19 mouse cellular contexts compared by ENCODE assay signal in the genomic region with DNA sequence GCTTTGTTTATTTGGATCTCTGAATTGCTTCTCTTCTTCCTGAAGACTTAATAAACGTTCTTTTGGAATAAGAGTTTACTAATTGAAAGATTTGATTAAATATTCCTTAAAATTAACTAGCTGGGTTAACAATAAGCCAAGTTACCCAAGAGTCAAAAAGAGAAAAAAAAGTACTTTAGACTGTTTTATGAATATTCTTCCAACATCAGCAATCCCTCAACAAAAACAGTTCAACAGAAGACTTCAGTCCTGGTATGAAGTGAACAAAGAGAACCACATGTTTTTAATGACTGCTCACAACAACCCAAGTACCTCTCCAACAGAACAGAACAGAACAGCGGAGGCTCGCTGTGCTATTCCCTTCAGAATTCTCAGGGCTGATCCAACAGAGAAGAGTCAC. TPM values are rescaled to one million over a fixed set of nuclear protein-coding genes. Genes with fewer than 3 reads are reported as not detected.
DNase-seq lines count a peak whose midpoint lies in the region; ATAC-seq and TF ChIP-seq lines count a peak whose summit lies in the region.
"Had no signal": no experiment of that assay in that cellular context is flagged by ENCODE, and none has a peak within 500 bp of the region (broad histone marks: within the 10 kb centered on the region; RNA-seq: fewer than 3 reads in every experiment).

No protein-coding gene starts in this region.

- H3K4me1 ChIP-seq in hindbrain, embryonic 15.5 days (replicated peaks): peaks cover 8% of the 10 kb centered on the region; the same call in 1 of the 2 replicates
- H3K4me1 ChIP-seq in hindbrain, embryonic 14.5 days (replicated peaks; ENCODE audit: control insufficient read depth, insufficient read depth, low read length): no peaks in the 10 kb centered on the region
- peaks cover 5% of the 10 kb centered on the region for H3K4me1 ChIP-seq in midbrain, embryonic 16.5 days (ENCODE audit: control insufficient read depth, insufficient read depth, low read length)
- no peaks in the 10 kb centered on the region for H3K4me1 ChIP-seq in midbrain, embryonic 13.5 days (replicated peaks)
- no peaks in the 10 kb centered on the region for H3K4me1 ChIP-seq in kidney, postnatal 0 days (replicated peaks; ENCODE audit: insufficient read depth, low read length)
- H3K4me1 ChIP-seq in forebrain, postnatal 0 days (ENCODE audit: insufficient read depth): no peaks in the 10 kb centered on the region
- H3K4me1 ChIP-seq: midbrain, embryonic 10.5 days had no signal

- DNase-seq in hindbrain, embryonic 14.5 days (ENCODE audit: low spot score): no peak
- peak; percentile 13 for DNase-seq in kidney, postnatal 0 days (ENCODE audit: low spot score)
- DNase-seq in heart, postnatal 36 days: no peak
- DNase-seq in forebrain, postnatal 0 days: no peak
- DNase-seq in B cell, adult 2 months: no peak
- DNase-seq: right cerebral cortex, postnatal 25 days had no signal

- intact Hi-C loops in heart, postnatal 36 days (cut with DNase I): loop anchor here (2.0 to 10.0 kb wide), 2 partner anchors 28 to 948 kb away; no protein-coding TSS in a partner anchor

- no peaks in the 10 kb centered on the region for H3K27me3 ChIP-seq in hindbrain, embryonic 15.5 days
- no peaks in the 10 kb centered on the region for H3K27me3 ChIP-seq in hindbrain, embryonic 14.5 days (ENCODE audit: control insufficient read depth, insufficient read depth, low read length)
- no peaks in the 10 kb centered on the region for H3K27me3 ChIP-seq in midbrain, embryonic 16.5 days (ENCODE audit: control insufficient read depth, insufficient read depth, low read depth, low read length)
- no peaks in the 10 kb centered on the region for H3K27me3 ChIP-seq in midbrain, embryonic 13.5 days
- H3K27me3 ChIP-seq in kidney, postnatal 0 days (ENCODE audit: insufficient read depth, low read length): no peaks in the 10 kb centered on the region
- H3K27me3 ChIP-seq in forebrain, postnatal 0 days (ENCODE audit: insufficient read depth, low read length): no peaks in the 10 kb centered on the region
- H3K27me3 ChIP-seq: CH12.LX had no signal

- no peaks in the 10 kb centered on the region for H3K9me3 ChIP-seq in hindbrain, embryonic 15.5 days
- no peaks in the 10 kb centered on the region for H3K9me3 ChIP-seq in hindbrain, embryonic 14.5 days (ENCODE audit: control insufficient read depth, low read length)
- H3K9me3 ChIP-seq in midbrain, embryonic 16.5 days (replicated peaks; ENCODE audit: control insufficient read depth, low read length, poor library complexity, severe bottlenecking): no peaks in the 10 kb centered on the region
- H3K9me3 ChIP-seq in midbrain, embryonic 13.5 days: no peaks in the 10 kb centered on the region
- H3K9me3 ChIP-seq in kidney, postnatal 0 days (replicated peaks; ENCODE audit: low read length): no peaks in the 10 kb centered on the region
- no peaks in the 10 kb centered on the region for H3K9me3 ChIP-seq in forebrain, postnatal 0 days (ENCODE audit: low read length)
- H3K9me3 ChIP-seq: limb, embryonic 10.5 days; midbrain, embryonic 10.5 days had no signal

- TF ChIP-seq CTCF in kidney, postnatal 0 days (IDR thresholded peaks at IDR 0.05; ENCODE audit: low read depth): no peak
- no peak for TF ChIP-seq CTCF in forebrain, postnatal 0 days (IDR thresholded peaks at IDR 0.05; ENCODE audit: low read depth)

- H3K27ac ChIP-seq in hindbrain, embryonic 15.5 days (replicated peaks): no peak overlapping the region
- H3K27ac ChIP-seq in hindbrain, embryonic 14.5 days: no peak overlapping the region
- H3K27ac ChIP-seq in midbrain, embryonic 16.5 days (ENCODE audit: low read length): no peak overlapping the region
- H3K27ac ChIP-seq in midbrain, embryonic 13.5 days: no peak overlapping the region
- H3K27ac ChIP-seq in kidney, postnatal 0 days: no peak overlapping the region
- no peak overlapping the region for H3K27ac ChIP-seq in forebrain, postnatal 0 days (ENCODE audit: low read depth, low read length)
- H3K27ac ChIP-seq: gastrocnemius, adult 2 months; hindbrain, postnatal 0 days; left cerebral cortex, adult 2 months; limb, embryonic 10.5 days; macrophage; midbrain, embryonic 10.5 days had no signal

- H3K9ac ChIP-seq in hindbrain, embryonic 15.5 days: no peak overlapping the region
- H3K9ac ChIP-seq in hindbrain, embryonic 14.5 days: no peak overlapping the region
- H3K9ac ChIP-seq in midbrain, embryonic 16.5 days (ENCODE audit: low read depth, low read length): no peak overlapping the region
- H3K9ac ChIP-seq in midbrain, embryonic 13.5 days (replicated peaks): no peak overlapping the region
- no peak overlapping the region for H3K9ac ChIP-seq in kidney, postnatal 0 days (ENCODE audit: low read depth, low read length)
- H3K9ac ChIP-seq in forebrain, postnatal 0 days: no peak overlapping the region

- WGBS in hindbrain, embryonic 15.5 days: 82% methylated on average over 3 of the region's 3 CpGs
- WGBS in hindbrain, embryonic 14.5 days: 80% methylated on average over 3 of the region's 3 CpGs
- 84% methylated on average over 3 of the region's 3 CpGs for WGBS in midbrain, embryonic 16.5 days
- WGBS in midbrain, embryonic 13.5 days: 81% methylated on average over 3 of the region's 3 CpGs
- WGBS in kidney, postnatal 0 days: 72% methylated on average over 3 of the region's 3 CpGs
- WGBS in forebrain, postnatal 0 days: 75% methylated on average over 3 of the region's 3 CpGs

- H3K36me3 ChIP-seq in hindbrain, embryonic 15.5 days: peaks cover 29% of the 10 kb centered on the region
- peaks cover 41% of the 10 kb centered on the region for H3K36me3 ChIP-seq in hindbrain, embryonic 14.5 days (replicated peaks; ENCODE audit: control insufficient read depth, insufficient read depth)
- H3K36me3 ChIP-seq in midbrain, embryonic 16.5 days (ENCODE audit: control insufficient read depth, insufficient read depth, low read length): peaks cover 15% of the 10 kb centered on the region
- peaks cover 54% of the 10 kb centered on the region for H3K36me3 ChIP-seq in midbrain, embryonic 13.5 days
- H3K36me3 ChIP-seq in kidney, postnatal 0 days (ENCODE audit: insufficient read depth, low read length): peaks cover 17% of the 10 kb centered on the region; the same call in 1 of the 2 replicates
- peaks cover 25% of the 10 kb centered on the region for H3K36me3 ChIP-seq in forebrain, postnatal 0 days (ENCODE audit: insufficient read depth)

- H3K4me3 ChIP-seq in hindbrain, embryonic 15.5 days: no peak overlapping the region
- H3K4me3 ChIP-seq in hindbrain, embryonic 14.5 days (replicated peaks; ENCODE audit: low read length): no peak overlapping the region
- H3K4me3 ChIP-seq in midbrain, embryonic 16.5 days (ENCODE audit: low read depth, low read length): no peak overlapping the region
- no peak overlapping the region for H3K4me3 ChIP-seq in midbrain, embryonic 13.5 days (replicated peaks)
- H3K4me3 ChIP-seq in kidney, postnatal 0 days (replicated peaks; ENCODE audit: low read depth, low read length): no peak overlapping the region
- no peak overlapping the region for H3K4me3 ChIP-seq in forebrain, postnatal 0 days (ENCODE audit: low read depth, low read length)
- H3K4me3 ChIP-seq: gastrocnemius, adult 2 months; left cerebral cortex, adult 2 months; limb, embryonic 10.5 days; midbrain, embryonic 10.5 days had no signal

- ATAC-seq in hindbrain, embryonic 15.5 days (ENCODE audit: low FRiP score, low read depth): 0 out of 2 replicates have a peak, but pooled peaks have one; percentile 15
- no peak for ATAC-seq in hindbrain, embryonic 14.5 days (ENCODE audit: low FRiP score)
- 0 out of 2 replicates have a peak, but pooled peaks have one; percentile 51 for ATAC-seq in midbrain, embryonic 16.5 days
- no peak for ATAC-seq in midbrain, embryonic 13.5 days
- no peak for ATAC-seq in kidney, postnatal 0 days (replicated peaks; ENCODE audit: low FRiP score, low read depth)
- ATAC-seq in forebrain, postnatal 0 days: no peak
- ATAC-seq: intestine, postnatal 0 days had no signal

- no peak overlapping the region for H3K4me2 ChIP-seq in hindbrain, embryonic 15.5 days
- H3K4me2 ChIP-seq in hindbrain, embryonic 14.5 days (replicated peaks): no peak overlapping the region
- no peak overlapping the region for H3K4me2 ChIP-seq in midbrain, embryonic 16.5 days (ENCODE audit: low read length)
- no peak overlapping the region for H3K4me2 ChIP-seq in midbrain, embryonic 13.5 days (replicated peaks)
- no peak overlapping the region for H3K4me2 ChIP-seq in kidney, postnatal 0 days (ENCODE audit: low read length)
- no peak overlapping the region for H3K4me2 ChIP-seq in forebrain, postnatal 0 days (ENCODE audit: low read depth)
- H3K4me2 ChIP-seq: heart, embryonic 11.5 days; liver, embryonic 11.5 days had no signal

RNA-seq across cellular contexts. Expression of a gene that starts 30.9 kb away (rescaled TPM):
- 62.1 and 64.0 TPM in 2 replicates for polyA plus RNA-seq in hindbrain, embryonic 15.5 days (2015; fragmentation: Nextera tagmentation; extraction: Ambion mirVana)
- 64.7 and 67.0 TPM in 2 replicates for polyA plus RNA-seq in hindbrain, embryonic 14.5 days (2014; fragmentation: Nextera tagmentation; extraction: Ambion mirVana)
- 58.6 and 67.5 TPM in 2 replicates for polyA plus RNA-seq in midbrain, embryonic 16.5 days (2015; fragmentation: Nextera tagmentation; extraction: Ambion mirVana)
- 70.8 and 74.8 TPM in 2 replicates for polyA plus RNA-seq in midbrain, embryonic 13.5 days (2015; fragmentation: Nextera tagmentation; extraction: Ambion mirVana)
- 47.4 and 48.7 TPM in 2 replicates for polyA plus RNA-seq in kidney, postnatal 0 days (2015; fragmentation: Nextera tagmentation; extraction: Ambion mirVana)
- 10 to 100 TPM; 36.2 to 38.2 TPM for total RNA-seq in heart, postnatal 36 days (2021)
- total RNA-seq in forebrain, postnatal 0 days (2014; rRNA removed): 49.5 and 72.6 TPM in 2 replicates
- polyA plus RNA-seq in forebrain, postnatal 0 days (2015; fragmentation: Nextera tagmentation; extraction: Ambion mirVana): 46.9 and 55.3 TPM in 2 replicates

Comparison
In these comparisons a context has a peak if more than half of its experiments do, and no peak if none do; other contexts are left out.
1. ATAC-seq: peak in hindbrain, embryonic 15.5 days (single experiment) and midbrain, embryonic 16.5 days (single experiment); none in hindbrain, embryonic 14.5 days (single experiment), midbrain, embryonic 13.5 days (single experiment), kidney, postnatal 0 days (single experiment) and forebrain, postnatal 0 days (single experiment).